Mouse (Mus musculus): Measurements from ENCODE around the gene Gm20716.
A peak's percentile ranks its signal among the peaks of the same experiment; 100 is the strongest.

Gene Gm20716

GRCm38 (mm10) chr2:168223326-168223725 is 6.8 kb downstream of the Gm20716 start:
- DNase-seq: no peak

- no peak for DNase-seq
These were observed 16.3 kb downstream of the Gm20716 start for GRCm38 (mm10) chr2:168213788-168214397.

DNA sequence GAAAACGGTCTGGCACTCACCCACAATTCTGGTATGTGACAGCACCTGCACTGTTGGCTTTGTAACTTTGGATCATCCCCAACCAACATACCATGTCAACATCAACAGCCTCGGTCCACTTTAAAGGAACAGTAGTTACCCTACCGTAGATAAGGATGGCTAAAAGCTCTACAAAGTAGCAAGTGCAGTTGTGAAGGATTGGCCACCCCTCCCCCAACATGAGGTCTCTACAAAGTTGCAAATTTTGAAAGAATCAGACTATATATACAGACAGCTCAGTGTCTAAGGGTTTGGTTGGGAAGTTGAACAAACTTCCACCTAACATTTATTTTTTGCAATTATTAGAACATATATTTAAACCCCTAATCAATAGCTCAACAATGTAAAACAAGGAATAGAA is 22.3 kb downstream of the Gm20716 start:
- DNase-seq: peak; percentile 62

DNA sequence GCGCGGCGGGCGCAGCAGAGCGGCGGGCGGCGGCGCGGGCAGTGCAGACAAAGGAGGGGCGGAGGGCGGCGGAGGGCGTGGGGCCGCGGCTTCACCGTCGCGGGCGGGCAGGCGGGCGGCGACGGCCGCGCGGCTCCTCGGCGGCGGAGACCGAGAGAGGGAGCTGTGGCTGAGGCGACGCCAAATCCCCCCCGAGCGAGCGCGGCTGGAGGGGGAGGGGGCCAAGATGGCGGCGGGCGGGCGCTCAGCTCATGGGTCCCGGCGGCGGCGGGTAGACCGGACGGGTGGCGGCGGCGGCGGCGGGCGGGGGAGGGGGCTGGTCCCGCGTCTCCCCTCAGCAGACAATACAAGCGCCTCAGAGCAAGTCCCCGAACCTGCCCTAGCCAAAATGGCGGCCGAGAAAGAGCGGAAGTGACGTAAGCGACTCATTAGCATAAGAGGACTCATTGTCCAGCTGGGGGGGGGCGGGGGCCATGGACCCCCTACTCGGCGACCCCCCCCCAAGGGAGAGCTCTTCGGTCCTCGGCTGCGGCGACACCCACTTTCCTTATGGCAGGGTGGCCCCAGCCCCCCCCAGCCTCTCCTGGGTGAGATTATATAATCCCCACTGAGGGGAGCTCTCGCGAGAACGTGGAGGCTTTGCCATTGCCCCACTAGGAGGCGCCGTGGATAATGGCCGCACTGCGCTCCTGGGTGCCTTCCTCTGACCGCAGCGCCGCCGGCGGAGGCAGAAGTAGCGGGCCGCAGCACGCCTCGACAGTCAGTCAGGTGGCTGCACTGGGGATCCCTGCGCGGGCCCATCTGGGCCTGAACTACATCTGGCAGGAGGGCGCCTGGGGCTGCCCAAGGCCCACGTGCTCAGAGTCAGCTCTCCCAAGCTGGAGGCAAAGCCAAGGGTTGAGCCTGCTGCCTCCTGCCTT is 23.2 kb downstream of the Gm20716 start, which contains the start of gene Adnp:
Gene Adnp, minus strand, starts transcription at position 388 of the 920 bp plus-strand sequence.
- peak; percentile 95 for DNase-seq

DNA sequence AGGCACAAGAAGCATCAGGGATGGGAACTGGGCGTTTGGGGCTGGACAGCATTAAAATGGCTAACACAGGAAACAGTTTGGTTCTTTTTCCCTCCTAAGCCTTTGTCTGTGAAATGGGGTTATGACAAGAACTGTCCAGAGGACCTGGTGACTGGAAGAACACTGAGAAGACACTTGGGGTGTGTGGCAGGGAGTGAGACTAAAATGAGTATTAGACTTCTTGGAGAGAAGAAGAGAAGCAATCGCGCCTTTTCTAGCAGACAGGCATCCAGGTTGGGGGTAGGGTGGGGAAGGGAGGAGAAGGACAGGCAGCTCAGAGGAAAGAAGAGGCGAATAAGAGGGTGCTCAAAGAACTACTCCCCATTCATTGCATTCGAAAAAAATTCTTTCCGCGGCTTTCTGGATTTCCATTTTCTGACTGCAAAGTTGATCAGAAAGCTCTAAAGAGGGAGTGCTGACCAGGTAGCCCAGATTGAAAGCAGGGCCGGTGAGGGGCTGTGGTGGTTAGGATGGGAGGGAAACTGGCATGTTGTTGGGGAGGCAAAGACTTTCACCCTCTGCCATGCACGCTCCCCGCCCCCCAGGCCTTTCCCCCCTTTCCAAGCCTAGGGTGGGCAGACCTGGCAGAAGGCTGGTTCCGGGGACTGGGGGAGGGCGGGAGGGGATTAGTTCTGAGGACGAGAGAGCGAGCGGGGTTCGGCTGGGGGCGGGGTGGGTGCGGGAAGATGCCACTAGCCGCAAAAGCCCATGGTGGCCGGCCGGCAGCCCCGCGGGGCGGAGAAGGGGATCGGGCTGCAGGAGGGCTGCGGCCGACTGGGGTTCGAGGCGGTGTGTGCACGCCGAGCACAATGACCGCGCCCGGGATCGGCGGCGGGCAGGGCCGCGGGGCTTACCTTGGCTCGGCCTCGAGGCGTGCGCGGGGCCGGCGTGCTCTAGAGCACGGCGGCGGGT is 24.2 kb downstream of the Gm20716 start:
- peak; percentile 51 for DNase-seq

GRCm38 (mm10) chr2:168205265-168205664 is 24.9 kb downstream of the Gm20716 start:
- DNase-seq: peak; percentile 88

GRCm38 (mm10) chr2:168204476-168204999 is 25.6 kb downstream of the Gm20716 start:
- DNase-seq: peak; percentile 33

DNA sequence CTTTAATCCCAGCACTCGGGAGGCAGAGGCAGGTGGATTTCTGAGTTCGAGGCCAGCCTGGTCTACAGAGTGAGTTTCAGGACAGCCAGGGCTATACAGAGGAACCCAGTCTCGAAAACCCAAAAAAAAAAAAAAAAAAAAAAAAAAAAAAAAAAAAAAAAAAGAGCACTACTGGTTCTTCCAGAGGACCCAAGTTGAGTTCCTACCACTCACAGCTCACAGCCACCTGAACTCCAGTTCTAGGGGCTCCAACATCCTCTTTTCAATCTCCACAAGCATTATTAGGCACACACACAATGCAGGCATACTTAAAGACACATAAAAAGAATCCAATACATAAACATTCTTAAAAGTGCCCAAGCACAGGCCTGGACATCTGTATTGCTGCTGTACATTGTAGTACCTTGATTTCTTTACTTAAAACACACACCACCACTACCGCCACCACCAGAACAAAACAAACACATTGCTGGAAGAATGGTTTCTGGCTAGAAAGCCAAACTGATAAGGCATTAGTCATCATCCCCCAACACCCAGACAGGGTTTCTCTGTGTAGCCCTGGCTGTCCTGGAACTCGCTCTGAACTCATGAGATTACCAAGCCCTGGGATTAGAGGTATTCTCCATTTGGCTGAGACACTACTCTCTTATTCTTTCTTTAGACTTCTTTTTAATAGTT is 30.0 kb downstream of the Gm20716 start:
- DNase-seq: no peak

GRCm38 (mm10) chr2:168199476-168199875 is 30.7 kb downstream of the Gm20716 start:
- no peak for DNase-seq

DNA sequence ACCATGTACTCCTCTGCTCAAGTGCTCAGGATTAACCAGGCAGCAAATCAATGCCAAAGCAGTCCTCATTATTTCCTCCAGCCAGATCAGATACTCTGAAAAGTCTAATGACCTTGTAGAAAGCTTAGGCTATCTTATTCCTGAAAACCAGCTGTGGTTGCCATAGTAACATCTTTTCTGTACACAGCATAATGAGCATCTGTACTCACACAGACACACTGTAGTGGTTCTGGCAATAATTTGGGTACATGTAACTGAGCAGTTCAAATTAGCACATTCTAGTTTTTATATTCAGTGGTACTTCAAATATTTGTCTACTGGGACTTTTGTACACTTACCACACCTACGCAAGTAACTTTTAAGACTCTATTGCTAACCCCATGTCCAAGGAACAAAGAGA is 31.7 kb downstream of the Gm20716 start:
- no peak for DNase-seq

DNA sequence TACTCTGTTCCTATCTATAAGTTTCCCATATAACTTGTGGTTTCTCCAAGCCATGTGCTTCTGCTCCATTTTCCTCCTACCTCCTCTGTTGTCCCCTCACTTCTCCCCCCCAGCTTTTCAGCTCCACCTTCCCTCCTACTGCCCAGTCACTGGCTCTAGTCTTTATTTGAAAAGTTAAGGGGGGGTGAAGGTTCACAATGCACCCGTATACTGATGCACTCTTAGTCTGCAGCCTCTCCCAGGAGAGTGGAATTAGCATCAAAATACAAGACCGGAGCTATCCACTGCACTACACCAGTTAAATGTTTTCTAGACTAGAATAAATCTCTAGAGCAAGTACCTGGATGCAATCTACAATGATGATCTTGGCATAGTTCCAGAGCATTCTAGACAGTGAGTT is 34.4 kb downstream of the Gm20716 start:
- no peak for DNase-seq

DNA sequence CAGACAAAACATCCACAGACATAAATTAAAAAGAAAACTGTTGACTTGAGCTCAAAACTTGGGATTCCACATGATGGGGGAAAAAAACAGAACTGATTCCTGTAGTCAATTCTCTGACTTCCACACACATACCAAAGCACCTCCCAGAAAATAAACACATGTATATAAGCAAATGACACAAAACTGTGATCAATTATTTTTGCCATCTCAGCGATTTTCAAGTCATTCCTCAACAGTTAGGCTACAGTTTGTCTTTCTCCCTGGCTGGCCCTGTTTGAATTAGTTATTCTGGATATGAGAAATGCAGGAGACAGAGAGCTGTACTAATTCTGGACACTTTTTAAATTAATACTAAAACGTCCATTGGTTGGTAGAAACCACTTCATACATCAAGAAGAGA is 36.5 kb downstream of the Gm20716 start:
- DNase-seq: no peak

DNA sequence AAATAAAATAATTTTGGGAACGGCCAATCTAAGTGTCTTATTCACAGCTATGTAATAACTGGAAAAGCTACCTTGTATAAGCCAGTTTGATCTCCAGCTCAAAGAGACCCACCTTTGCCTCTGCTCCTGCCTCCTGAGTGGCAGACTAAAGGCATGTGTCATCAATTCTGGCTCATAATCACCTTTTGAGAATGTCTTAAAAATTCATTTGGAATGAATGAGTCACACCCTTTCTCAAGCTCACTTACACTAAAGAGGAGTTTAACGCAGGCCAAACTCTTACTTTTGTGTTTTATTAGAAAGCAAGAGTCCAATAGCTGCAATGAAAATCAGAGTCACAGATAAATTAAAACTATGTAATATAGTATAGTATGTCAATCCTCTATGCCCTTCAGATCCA is 38.3 kb downstream of the Gm20716 start:
- no peak for DNase-seq

DNA sequence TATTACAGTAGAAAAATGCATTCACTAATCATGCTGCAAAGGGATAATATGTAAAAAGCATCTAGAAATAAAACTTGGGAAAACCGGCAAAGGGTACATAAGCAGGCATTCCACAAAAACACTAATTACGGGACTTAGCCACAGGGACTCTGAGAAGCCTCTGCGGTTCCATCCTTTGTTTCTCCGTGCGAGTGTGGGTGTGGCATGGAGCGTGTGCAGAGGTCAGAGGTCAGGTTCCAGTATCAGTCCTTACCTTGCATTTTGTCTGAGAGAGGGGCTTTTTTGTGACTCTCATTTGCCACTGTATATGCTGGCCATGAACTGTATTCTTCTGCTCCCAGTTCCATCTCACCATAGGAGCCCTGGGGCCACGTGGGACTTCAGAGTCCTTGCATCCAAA is 54.2 kb downstream of the Gm20716 start:
- no peak for DNase-seq

DNA sequence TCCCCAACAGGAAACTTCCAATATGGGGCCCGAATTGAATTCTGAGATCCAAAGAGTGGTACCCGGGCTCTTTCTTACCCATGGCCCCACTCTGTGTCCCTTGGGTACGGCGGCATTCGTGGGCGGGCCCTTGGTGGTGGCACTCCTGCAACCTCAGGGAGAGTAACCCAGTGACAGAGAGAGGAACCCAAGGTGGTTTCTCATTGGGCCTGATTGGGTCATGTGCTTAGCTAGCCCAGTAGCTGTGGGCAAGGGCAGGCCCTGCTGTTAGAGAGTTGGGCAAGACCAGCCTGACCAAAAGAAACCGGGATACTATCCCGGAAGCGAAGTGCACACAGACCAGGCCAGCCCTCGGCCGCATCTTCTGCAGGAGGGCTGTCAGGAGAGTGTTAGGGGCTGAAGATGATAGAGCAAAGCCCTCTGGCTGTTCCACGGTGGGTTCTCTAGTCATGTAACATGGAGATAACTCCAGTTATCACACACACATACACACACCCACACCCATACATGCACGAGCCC is 59.9 kb downstream of the Gm20716 start:
- DNase-seq: no peak

DNA sequence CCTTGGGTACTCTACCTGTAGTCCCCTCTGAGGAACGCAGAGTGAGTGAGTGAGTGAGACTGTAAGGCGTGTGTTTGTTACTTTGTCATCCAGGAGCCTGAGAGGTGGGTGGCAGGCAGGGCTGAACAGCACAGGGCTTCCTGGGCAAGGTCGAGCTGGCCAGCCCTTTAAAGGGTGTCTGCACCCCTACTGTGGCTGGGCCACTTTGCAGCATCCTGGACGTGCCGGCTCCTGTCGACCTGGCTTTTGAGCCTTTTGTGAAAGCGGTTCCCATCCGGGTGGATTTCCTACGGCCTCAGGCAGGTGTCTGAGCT is 60.4 kb downstream of the Gm20716 start:
- no peak for DNase-seq

DNA sequence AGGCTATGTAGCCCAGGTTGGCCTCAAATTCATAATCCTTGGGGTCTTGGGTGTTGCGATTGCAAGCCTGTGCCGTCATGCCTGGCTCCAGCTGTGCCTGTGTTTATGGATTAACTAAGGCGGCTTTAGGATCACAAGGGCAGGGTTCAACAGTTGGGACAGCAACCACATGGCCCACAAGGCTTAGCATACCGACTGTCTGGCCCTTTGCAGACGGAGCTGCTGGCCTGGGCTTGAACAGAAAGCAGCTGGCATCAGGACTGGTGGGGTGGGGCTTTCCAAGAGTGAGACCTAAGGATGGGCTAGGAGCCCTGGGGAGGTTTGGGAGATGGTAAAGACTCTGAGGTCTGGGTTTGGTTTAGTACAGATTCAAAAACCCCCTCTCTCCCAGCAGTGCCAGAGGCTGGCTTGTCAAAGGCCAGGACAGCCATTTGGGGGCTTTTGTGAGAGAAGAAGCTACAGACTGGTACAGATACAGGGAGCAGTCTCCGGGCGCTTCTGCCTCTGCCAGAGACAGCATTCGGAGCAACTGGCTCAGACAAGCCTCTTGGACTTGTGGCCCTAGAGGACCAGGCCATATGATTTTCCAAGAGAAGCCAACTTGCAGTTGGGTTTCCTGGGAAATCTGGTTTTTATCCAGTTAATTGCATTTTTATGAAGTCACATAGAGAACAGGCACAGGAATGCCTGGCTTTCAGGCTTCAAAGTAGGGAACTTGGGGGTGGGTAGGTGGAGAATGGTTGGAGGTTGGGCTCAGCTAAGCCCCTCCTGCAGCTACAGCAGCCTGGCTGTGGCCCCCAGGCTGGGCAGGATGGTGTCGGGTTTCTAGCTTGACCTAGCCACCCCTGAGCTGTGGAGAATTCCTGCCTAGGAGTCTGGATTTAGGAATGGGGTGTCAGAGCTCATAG is 61.0 kb downstream of the Gm20716 start:
- no peak for DNase-seq

- no peak for DNase-seq
These were observed 62.4 kb downstream of the Gm20716 start for GRCm38 (mm10) chr2:168167781-168168180.

DNA sequence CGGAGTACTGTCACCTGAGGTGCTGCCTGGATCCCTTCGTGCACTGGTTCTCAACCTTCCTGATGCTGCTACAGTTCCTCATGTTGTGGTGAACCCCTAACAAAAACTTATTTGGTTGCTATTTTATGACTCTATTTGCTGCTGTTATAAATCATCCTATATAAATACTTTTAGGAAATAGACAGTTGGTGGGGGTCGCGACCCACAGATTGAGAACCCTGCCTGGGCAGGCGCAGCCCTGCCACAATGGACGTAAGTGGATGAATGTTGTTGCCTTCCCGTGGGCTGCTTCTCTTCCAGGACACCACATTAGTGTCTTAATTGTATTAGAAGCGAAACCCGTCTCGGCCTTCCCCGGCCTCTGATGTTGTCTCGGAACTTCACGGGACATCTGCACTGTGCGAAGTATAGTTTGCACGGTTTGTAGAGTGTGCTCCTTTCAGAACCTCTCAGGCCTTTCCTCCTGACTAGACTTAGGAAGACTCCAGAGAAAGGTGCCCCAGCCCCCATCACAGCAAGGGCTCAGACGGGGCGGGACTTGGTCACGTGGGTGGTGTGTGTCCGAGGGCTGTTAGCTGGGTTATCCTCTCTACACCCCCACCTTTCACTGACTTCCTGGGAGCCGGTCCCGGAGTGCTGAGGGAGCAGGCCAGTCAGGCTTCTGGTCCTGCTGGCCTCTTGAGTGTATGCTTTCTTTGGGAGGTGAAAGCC is 63.3 kb downstream of the Gm20716 start:
- no peak for DNase-seq

DNA sequence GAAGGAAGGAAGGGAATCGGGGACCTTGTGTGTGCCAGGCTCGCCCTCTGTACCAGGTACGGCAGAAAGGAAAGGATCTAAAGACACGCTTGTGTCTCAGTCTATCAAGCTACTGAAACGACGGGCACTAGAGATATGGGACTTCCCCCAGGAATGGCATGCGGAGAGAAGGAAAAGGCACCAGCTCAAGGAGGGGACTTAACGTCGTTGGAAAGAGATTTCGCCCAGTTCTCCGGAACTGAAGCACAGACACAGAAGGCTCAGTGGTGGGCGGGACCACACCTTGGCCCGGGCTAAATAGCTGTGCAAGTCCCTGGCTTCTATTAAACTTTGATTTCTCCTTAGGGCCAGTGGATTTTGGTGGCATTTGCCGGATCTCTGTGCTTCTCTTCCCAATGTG is 68.2 kb downstream of the Gm20716 start:
- DNase-seq: no peak
